Mouse (Mus musculus) ES-E14 (cell line): ENCODE measurements around the gene 2610528J11Rik.

Experiments used
- CHD2 ChIP-seq: IDR thresholded peaks from 2 replicates; pipeline ENCODE4 v1.6.1; 2014; ENCODE audit warnings: mild to moderate bottlenecking, low read depth, low read length, inconsistent platforms
- HCFC1 ChIP-seq: IDR thresholded peaks from 2 replicates; pipeline ENCODE4 v1.6.1; 2012; ENCODE audit warnings: low read length, inconsistent platforms, borderline replicate concordance; ENCODE audit not compliant: insufficient read depth
- MAFK ChIP-seq: IDR thresholded peaks from 2 replicates; pipeline ENCODE4 v1.6.1; 2014; ENCODE audit warnings: mild to moderate bottlenecking, low read depth, low read length, inconsistent platforms; ENCODE audit not compliant: insufficient read depth

- TF ChIP-seq HCFC1 (no peak), CHD2 (no peak), MAFK (no peak)
Observed at GRCm38 (mm10) chr4:118564062-118564925, 37.5 kb downstream of the 2610528J11Rik start.
